10 mouse cellular contexts compared by ENCODE assay signal in the genomic region with DNA sequence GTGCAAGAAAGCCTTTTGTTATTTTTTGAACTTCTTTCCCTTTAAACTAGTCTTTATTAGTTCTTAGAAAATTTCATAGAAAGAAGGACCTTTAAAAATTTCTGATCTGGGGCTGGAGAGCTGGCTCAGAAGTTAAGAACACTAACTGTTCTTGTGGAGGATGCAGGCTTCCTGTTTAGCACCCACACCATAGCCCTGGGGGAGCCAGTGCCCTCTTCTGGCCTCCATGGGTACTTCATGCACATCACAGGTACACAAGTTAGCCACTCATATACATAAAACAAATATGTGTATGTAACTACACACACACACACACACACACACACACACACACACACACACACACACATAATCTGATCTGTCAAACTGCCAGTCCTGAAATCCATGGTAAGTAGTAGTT. TPM values are rescaled to one million over a fixed set of nuclear protein-coding genes. Genes with fewer than 3 reads are reported as not detected.
A peak's percentile ranks its signal among the peaks of the same experiment; 100 is the strongest.
DNase-seq lines count a peak whose midpoint lies in the region; ATAC-seq and TF ChIP-seq lines count a peak whose summit lies in the region.
"Had no signal": no experiment of that assay in that cellular context is flagged by ENCODE, and none has a peak within 500 bp of the region (broad histone marks: within the 10 kb centered on the region; RNA-seq: fewer than 3 reads in every experiment).

No protein-coding gene starts in this region.

- no peaks in the 10 kb centered on the region for H3K27me3 ChIP-seq in hindbrain, embryonic 10.5 days (ENCODE audit: insufficient read depth, poor library complexity, severe bottlenecking)
- H3K27me3 ChIP-seq in hindbrain, embryonic 16.5 days (replicated peaks; ENCODE audit: control insufficient read depth, insufficient read depth, low read length), result no peaks in the 10 kb centered on the region
- H3K27me3 ChIP-seq in Patski, result peaks cover 2% of the 10 kb centered on the region
- no peaks in the 10 kb centered on the region for H3K27me3 ChIP-seq in limb, embryonic 10.5 days (ENCODE audit: low read depth, poor library complexity, severe bottlenecking)
- H3K27me3 ChIP-seq: embryonic facial prominence, embryonic 12.5 days; limb, embryonic 13.5 days had no signal

- DNase-seq in hindbrain, embryonic 10.5 days (ENCODE audit: low spot score), result peak; percentile 20
- DNase-seq in A20 (ENCODE audit: low read depth, low spot score) (peak; percentile 66), Patski (ENCODE audit: low read depth, low spot score) (no peak), MN1 (ENCODE audit: low spot score) (no peak)
- DNase-seq in limb, embryonic 10.5 days (ENCODE audit: low spot score), result peak; percentile 54
- peak; percentile 31 to 34 for DNase-seq in spleen, postnatal 36 days (ENCODE audit: low spot score in 2 of 2)

- no peak overlapping the region for H3K4me2 ChIP-seq in hindbrain, embryonic 16.5 days (ENCODE audit: low read length)
- H3K4me2 ChIP-seq: embryonic facial prominence, embryonic 12.5 days; limb, embryonic 13.5 days had no signal

- peaks cover 21% of the 10 kb centered on the region for H3K36me3 ChIP-seq in hindbrain, embryonic 10.5 days
- H3K36me3 ChIP-seq in hindbrain, embryonic 16.5 days (ENCODE audit: control insufficient read depth, insufficient read depth, low read length), result peaks cover 8% of the 10 kb centered on the region
- peaks cover 21% of the 10 kb centered on the region for H3K36me3 ChIP-seq in limb, embryonic 10.5 days

- no peak overlapping the region for H3K4me3 ChIP-seq in hindbrain, embryonic 10.5 days
- H3K4me3 ChIP-seq in hindbrain, embryonic 16.5 days (ENCODE audit: low read length), result no peak overlapping the region
- no peak overlapping the region for H3K4me3 ChIP-seq in embryonic fibroblast, embryonic 13.5 days (ENCODE audit: insufficient read depth, low read length)
- H3K4me3 ChIP-seq in limb, embryonic 10.5 days, result no peak overlapping the region
- H3K4me3 ChIP-seq: embryonic facial prominence, embryonic 12.5 days; limb, embryonic 13.5 days had no signal

- no peak for TF ChIP-seq POLR2A in embryonic fibroblast, embryonic 13.5 days (IDR thresholded peaks at IDR 0.05; ENCODE audit: low read depth, low read length)

- POLR2A ChIA-PET in Patski (lab: Charles Lee), result no interaction called here

- TF ChIP-seq CTCF in Patski (IDR thresholded peaks at IDR 0.05), result peak; percentile 71
- peak; percentile 43; the same call in 1 of the 2 replicates for TF ChIP-seq CTCF in embryonic fibroblast, embryonic 13.5 days (IDR thresholded peaks at IDR 0.05; ENCODE audit: borderline replicate concordance, insufficient read depth, low read length)

- CTCF ChIA-PET in Patski (lab: Charles Lee), result interaction anchor here (0.9 to 2.2 kb wide), 5 partner anchors 15 to 286 kb away, joined by 3 to 8 read pairs (median 5); no protein-coding TSS in a partner anchor

- H3K9ac ChIP-seq in hindbrain, embryonic 16.5 days (ENCODE audit: low read depth, low read length), result no peak overlapping the region
- H3K9ac ChIP-seq: embryonic facial prominence, embryonic 12.5 days; limb, embryonic 13.5 days had no signal

- no peak overlapping the region for H3K27ac ChIP-seq in hindbrain, embryonic 10.5 days
- H3K27ac ChIP-seq in hindbrain, embryonic 16.5 days (ENCODE audit: low read depth, low read length), result no peak overlapping the region
- H3K27ac ChIP-seq in embryonic fibroblast, embryonic 13.5 days (ENCODE audit: insufficient read depth, low read length), result no peak overlapping the region
- no peak overlapping the region for H3K27ac ChIP-seq in limb, embryonic 10.5 days
- H3K27ac ChIP-seq: embryonic facial prominence, embryonic 12.5 days; limb, embryonic 13.5 days had no signal

- no peaks in the 10 kb centered on the region for H3K9me3 ChIP-seq in hindbrain, embryonic 10.5 days
- H3K9me3 ChIP-seq in hindbrain, embryonic 16.5 days (ENCODE audit: control insufficient read depth, low read length), result no peaks in the 10 kb centered on the region
- no peaks in the 10 kb centered on the region for H3K9me3 ChIP-seq in limb, embryonic 10.5 days (replicated peaks)
- H3K9me3 ChIP-seq: embryonic facial prominence, embryonic 12.5 days; limb, embryonic 13.5 days had no signal

- no peaks in the 10 kb centered on the region for H3K4me1 ChIP-seq in hindbrain, embryonic 10.5 days (replicated peaks)
- H3K4me1 ChIP-seq in hindbrain, embryonic 16.5 days (ENCODE audit: control insufficient read depth, insufficient read depth, low read depth, low read length), result no peaks in the 10 kb centered on the region
- no peaks in the 10 kb centered on the region for H3K4me1 ChIP-seq in embryonic fibroblast, embryonic 13.5 days (ENCODE audit: control insufficient read depth, insufficient read depth, low read length)
- H3K4me1 ChIP-seq in limb, embryonic 10.5 days, result no peaks in the 10 kb centered on the region
- H3K4me1 ChIP-seq: embryonic facial prominence, embryonic 12.5 days; limb, embryonic 13.5 days had no signal

- ATAC-seq in hindbrain, embryonic 16.5 days, result no peak
- no peak for ATAC-seq in Patski

- in situ Hi-C loops in Patski (cut with MboI; ENCODE audit: low pct_unique_long_range_greater_than_20kb), result loop anchor here (5.0 to 10.0 kb wide), 2 partner anchors 175 to 282 kb away; no protein-coding TSS in a partner anchor

RNA-seq across cellular contexts. Expression of a gene that starts 7.9 kb away (rescaled TPM):
- 1.8 and 5.1 TPM in 2 replicates for polyA plus RNA-seq in hindbrain, embryonic 10.5 days (2016; fragmentation: Nextera tagmentation; extraction: Ambion mirVana)
- polyA plus RNA-seq in hindbrain, embryonic 16.5 days (2015; fragmentation: Nextera tagmentation; extraction: Ambion mirVana), result 76.1 and 81.6 TPM in 2 replicates
- polyA plus RNA-seq in Patski (2021), result not detected
- not detected in 2 replicates for polyA plus RNA-seq in embryonic fibroblast, embryonic 13.5 days (2011; ENCODE audit: insufficient read length, low read depth, missing spikeins)
- polyA plus RNA-seq in limb, embryonic 10.5 days (2016; fragmentation: Nextera tagmentation; extraction: Ambion mirVana), result 0.40 and 1.7 TPM in 2 replicates

RNA-seq across cellular contexts. Expression of a gene that starts 25.3 kb away (rescaled TPM):
- 19.7 and 20.8 TPM in 2 replicates for polyA plus RNA-seq in hindbrain, embryonic 10.5 days (2016; fragmentation: Nextera tagmentation; extraction: Ambion mirVana)
- polyA plus RNA-seq in hindbrain, embryonic 16.5 days (2015; fragmentation: Nextera tagmentation; extraction: Ambion mirVana), result 36.7 and 38.2 TPM in 2 replicates
- polyA plus RNA-seq in Patski (2021), result 16.5 TPM
- polyA plus RNA-seq in embryonic fibroblast, embryonic 13.5 days (2011; ENCODE audit: insufficient read length, low read depth, missing spikeins), result 19.5 and 23.0 TPM in 2 replicates
- 18.9 and 23.5 TPM in 2 replicates for polyA plus RNA-seq in limb, embryonic 10.5 days (2016; fragmentation: Nextera tagmentation; extraction: Ambion mirVana)

RNA-seq across cellular contexts. Expression of a gene that starts 52.1 kb away (rescaled TPM):
- 14.2 and 16.3 TPM in 2 replicates for polyA plus RNA-seq in hindbrain, embryonic 10.5 days (2016; fragmentation: Nextera tagmentation; extraction: Ambion mirVana)
- 18.0 and 22.1 TPM in 2 replicates for polyA plus RNA-seq in hindbrain, embryonic 16.5 days (2015; fragmentation: Nextera tagmentation; extraction: Ambion mirVana)
- polyA plus RNA-seq in Patski (2021), result 8.7 TPM
- polyA plus RNA-seq in embryonic fibroblast, embryonic 13.5 days (2011; ENCODE audit: insufficient read length, low read depth, missing spikeins), result 14.7 and 15.7 TPM in 2 replicates
- polyA plus RNA-seq in limb, embryonic 10.5 days (2016; fragmentation: Nextera tagmentation; extraction: Ambion mirVana), result 13.3 and 14.4 TPM in 2 replicates

Comparison
In these comparisons a context has a peak if more than half of its experiments do, and no peak if none do; other contexts are left out.
1. RNA of a gene that starts 7.9 kb away (polyA plus RNA-seq): 76.1 to 81.6 TPM in hindbrain, embryonic 16.5 days; 1.8 to 5.1 TPM in hindbrain, embryonic 10.5 days, 0.40 to 1.7 TPM in limb, embryonic 10.5 days, not detected in embryonic fibroblast, embryonic 13.5 days and not detected in Patski (single experiment); every median in the first group is over 10 times any median in the second.
2. DNase-seq: peak in hindbrain, embryonic 10.5 days (single experiment), A20 (single experiment), limb, embryonic 10.5 days (single experiment) and spleen, postnatal 36 days (2 of 2); none in Patski (single experiment) and MN1 (single experiment).